Mouse (Mus musculus): Measurements from ENCODE around the gene Pah. TPM values are rescaled to one million over a fixed set of nuclear protein-coding genes. Genes with fewer than 3 reads are reported as not detected.

The Pah gene
- polyA plus RNA-seq, 1 experiment, result not detected

DNA sequence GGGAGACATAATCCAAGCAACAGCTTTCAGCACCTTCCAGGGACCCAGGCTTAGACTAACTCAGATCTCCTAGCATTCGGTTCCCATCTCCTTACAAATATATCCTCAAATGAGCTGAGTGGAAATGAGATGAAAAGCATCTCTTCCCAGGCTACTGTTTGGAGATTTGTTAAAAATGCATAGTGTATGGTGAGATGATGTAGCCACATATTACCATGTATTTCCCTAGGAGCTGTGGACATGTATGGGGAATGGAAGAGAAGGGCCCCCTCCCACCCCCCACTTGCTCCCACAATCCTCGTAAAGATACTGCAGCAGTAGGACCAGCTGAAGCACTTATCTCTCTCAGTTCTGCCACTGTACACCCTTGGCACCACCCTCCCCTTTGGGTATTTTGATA lies 31.3 kb upstream of the Pah start:
- Histone ChIP-seq H3K27me3 (replicated peaks) (peaks cover 95% of the 10 kb centered on the region), H3K4me3 (replicated peaks) (no peak overlapping the region), H3K9me3 (no peaks in the 10 kb centered on the region; the same call in 1 of the 2 replicates), H3K4me1 (peaks cover 12% of the 10 kb centered on the region), H3K36me3 (replicated peaks; ENCODE audit: low read length) (no peaks in the 10 kb centered on the region)
- TF ChIP-seq GATA1 (IDR thresholded peaks at IDR 0.05; ENCODE audit: borderline replicate concordance, low read length) (no peak), FLI1 (IDR thresholded peaks at IDR 0.05; ENCODE audit: low read length) (no peak)

DNA sequence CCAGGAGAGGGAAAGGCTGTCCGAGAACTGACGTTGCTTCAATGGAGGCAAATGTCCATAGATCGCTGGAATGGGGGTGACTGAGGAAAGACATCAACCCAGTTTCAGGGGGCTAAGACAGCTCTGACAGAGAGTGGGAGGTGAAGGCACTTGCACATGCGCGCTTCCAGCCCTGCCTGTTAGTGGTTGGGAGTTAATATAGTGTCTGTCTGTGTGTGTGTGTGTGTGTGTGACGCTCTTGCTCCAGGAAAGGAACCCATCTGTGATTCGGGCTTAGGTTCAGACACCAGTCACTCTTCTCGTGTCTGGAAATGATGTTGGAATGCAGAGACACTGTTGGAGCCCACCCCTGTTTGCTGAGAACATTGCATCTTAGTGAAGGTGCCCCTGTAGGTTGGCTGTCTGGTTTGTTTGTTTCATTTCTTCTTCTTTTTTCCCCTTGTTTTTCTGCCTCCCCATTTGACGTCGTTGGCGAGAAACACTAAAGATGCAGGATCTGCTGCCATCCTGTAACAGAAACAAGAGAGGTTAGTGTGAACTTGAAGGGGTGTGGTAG lies 30.0 kb upstream of the Pah start:
- Histone ChIP-seq H3K4me1 (peaks cover 12% of the 10 kb centered on the region), H3K27me3 (replicated peaks) (peaks cover 86% of the 10 kb centered on the region), H3K36me3 (replicated peaks; ENCODE audit: low read length) (no peaks in the 10 kb centered on the region), H3K4me3 (replicated peaks) (no peak overlapping the region), H3K9me3 (no peaks in the 10 kb centered on the region; the same call in 1 of the 2 replicates)
- TF ChIP-seq GATA1 (IDR thresholded peaks at IDR 0.05; ENCODE audit: borderline replicate concordance, low read length) (no peak), FLI1 (IDR thresholded peaks at IDR 0.05; ENCODE audit: low read length) (no peak)

DNA sequence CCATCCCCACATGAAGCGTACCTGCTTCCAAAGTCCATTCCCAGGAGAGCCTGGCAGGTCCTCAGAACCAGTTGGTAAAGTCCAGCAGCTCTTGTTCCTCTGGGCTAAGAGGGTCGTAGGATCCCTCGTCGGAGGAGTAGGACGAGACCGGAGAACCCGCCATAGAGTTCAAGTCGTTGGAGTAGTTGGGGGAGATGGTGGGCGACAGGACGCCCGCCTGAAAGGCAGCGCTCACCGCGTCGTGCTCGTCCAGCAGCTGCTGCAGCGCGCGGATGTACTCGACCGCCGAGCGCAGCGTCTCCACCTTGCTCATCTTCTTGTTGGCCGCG lies 29.3 kb upstream of the Pah start:
- H3K27me3 ChIP-seq (replicated peaks), result peaks cover 81% of the 10 kb centered on the region
- no peaks in the 10 kb centered on the region for H3K36me3 ChIP-seq (replicated peaks; ENCODE audit: low read length)
- H3K9me3 ChIP-seq, result no peaks in the 10 kb centered on the region; the same call in 1 of the 2 replicates
- no peak for TF ChIP-seq GATA1 (IDR thresholded peaks at IDR 0.05; ENCODE audit: borderline replicate concordance, low read length)
- no peak for TF ChIP-seq FLI1 (IDR thresholded peaks at IDR 0.05; ENCODE audit: low read length)
- peak overlapping the region; percentile 53 for H3K4me3 ChIP-seq (replicated peaks)
- H3K4me1 ChIP-seq, result peaks cover 12% of the 10 kb centered on the region

DNA sequence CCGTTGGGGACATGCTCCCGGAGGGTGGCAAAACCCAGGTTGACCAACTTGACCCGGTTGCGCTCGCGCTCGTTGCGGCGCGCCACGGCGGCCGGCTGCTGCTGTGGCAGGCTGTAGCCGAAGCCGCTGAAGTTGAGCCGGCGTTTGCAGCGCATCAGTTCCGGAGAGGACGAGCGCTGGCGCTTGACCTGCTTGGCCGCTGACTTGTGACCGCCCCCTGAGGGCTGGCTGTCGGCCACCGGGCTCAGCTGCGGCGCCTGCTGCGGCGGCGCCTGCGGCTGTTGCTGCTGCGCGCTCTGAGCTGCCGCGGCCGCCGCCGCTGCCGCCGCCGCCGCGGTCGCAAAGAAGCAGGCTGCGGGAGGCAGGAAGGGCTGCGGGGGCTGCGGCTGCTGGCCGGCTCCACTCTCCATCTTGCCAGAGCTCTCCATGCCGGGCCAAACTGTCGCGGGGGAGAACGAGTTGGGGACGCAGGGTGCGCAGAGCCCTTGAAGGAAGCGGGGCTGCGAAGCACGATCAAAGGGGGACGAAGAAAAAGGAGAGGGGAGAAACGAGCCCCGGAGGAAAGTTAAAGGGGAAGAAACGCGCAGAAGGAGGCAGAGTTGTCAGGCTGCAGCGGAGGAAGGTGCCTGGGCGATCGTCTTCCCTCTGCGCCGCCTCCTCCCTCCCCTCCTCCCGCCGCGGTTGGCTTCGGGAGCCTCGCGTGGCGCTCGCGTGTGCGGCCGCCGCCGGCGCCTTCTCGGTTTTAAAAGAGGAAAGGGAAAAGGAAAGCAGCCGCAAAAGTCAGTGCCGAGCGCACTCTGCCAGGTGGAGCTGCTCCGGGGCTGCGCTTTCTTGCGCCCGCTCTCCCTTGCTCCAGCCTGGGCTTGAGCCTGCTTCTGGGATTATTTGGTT lies 28.7 kb upstream of the Pah start:
- Histone ChIP-seq H3K4me3 (replicated peaks) (peak overlapping the region; percentile 84), H3K9me3 (peaks cover under 1% of the 10 kb centered on the region; the same call in 1 of the 2 replicates), H3K4me1 (peaks cover 12% of the 10 kb centered on the region), H3K27me3 (replicated peaks) (peaks cover 75% of the 10 kb centered on the region), H3K36me3 (replicated peaks; ENCODE audit: low read length) (no peaks in the 10 kb centered on the region)
- no peak for TF ChIP-seq FLI1 (IDR thresholded peaks at IDR 0.05; ENCODE audit: low read length)
- no peak for TF ChIP-seq GATA1 (IDR thresholded peaks at IDR 0.05; ENCODE audit: borderline replicate concordance, low read length)

DNA sequence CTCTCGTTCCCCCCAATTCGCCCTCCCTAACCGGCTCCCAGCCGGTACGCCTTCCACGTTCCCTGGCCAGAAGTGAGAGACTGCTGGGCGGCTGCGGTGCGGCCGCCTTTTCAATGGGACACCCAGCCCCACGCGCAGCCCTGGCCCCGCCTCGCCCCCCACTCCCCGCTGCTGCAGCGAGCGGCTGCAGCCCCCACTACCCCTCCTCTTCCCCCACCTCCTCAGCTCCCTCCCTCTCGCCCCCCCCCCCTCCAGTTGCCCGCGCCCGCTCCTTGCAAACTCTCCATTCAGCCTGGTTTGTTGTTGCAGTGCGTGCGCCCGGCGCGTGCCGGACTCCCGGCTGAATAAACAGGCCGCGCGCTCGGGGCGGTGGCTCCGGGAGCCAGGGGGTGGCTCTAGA lies 28.0 kb upstream of the Pah start, which contains the start of gene Ascl1:
Gene Ascl1, minus strand, starts transcription at position 85 of the 400 bp plus-strand sequence.
- TF ChIP-seq FLI1 (IDR thresholded peaks at IDR 0.05; ENCODE audit: low read length) (no peak), GATA1 (IDR thresholded peaks at IDR 0.05; ENCODE audit: borderline replicate concordance, low read length) (no peak)
- Histone ChIP-seq H3K9me3 (peaks cover 5% of the 10 kb centered on the region; the same call in 1 of the 2 replicates), H3K27me3 (replicated peaks) (peaks cover 70% of the 10 kb centered on the region)

DNA sequence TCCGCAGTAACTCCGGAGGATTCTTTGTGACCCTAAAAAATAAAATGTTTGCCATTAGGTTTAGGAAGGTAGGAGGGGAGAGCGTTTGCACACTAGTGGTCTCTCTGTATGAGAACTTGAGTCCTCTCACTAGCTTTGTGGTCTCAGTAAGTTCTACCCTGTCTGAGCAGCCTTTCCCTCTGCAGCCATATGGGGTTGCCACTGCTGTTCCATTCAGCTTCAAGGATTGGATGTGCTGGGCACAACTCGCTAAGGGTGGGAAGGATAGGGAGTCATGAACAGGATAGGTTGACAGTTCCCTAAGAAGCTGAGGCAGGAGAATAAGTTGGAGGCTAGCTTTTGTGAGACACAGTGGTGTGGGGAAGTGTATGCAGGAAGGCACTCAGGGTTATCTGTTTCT lies 27.4 kb upstream of the Pah start:
- H3K27me3 ChIP-seq (replicated peaks), result peaks cover 64% of the 10 kb centered on the region
- H3K4me1 ChIP-seq, result peaks cover 12% of the 10 kb centered on the region
- H3K36me3 ChIP-seq (replicated peaks; ENCODE audit: low read length), result no peaks in the 10 kb centered on the region
- no peak overlapping the region for H3K4me3 ChIP-seq (replicated peaks)
- H3K9me3 ChIP-seq, result peaks cover 5% of the 10 kb centered on the region; the same call in 1 of the 2 replicates
- TF ChIP-seq GATA1 (IDR thresholded peaks at IDR 0.05; ENCODE audit: borderline replicate concordance, low read length) (no peak), FLI1 (IDR thresholded peaks at IDR 0.05; ENCODE audit: low read length) (no peak)

More for the DNA sequence above, 28.0 kb upstream of the Pah start, which contains the start of gene Ascl1:
- Histone ChIP-seq H3K4me1 (peaks cover 12% of the 10 kb centered on the region), H3K4me3 (replicated peaks) (peak within 1 kb of the TSS; percentile 84), H3K36me3 (replicated peaks; ENCODE audit: low read length) (no peaks in the 10 kb centered on the region)

DNA sequence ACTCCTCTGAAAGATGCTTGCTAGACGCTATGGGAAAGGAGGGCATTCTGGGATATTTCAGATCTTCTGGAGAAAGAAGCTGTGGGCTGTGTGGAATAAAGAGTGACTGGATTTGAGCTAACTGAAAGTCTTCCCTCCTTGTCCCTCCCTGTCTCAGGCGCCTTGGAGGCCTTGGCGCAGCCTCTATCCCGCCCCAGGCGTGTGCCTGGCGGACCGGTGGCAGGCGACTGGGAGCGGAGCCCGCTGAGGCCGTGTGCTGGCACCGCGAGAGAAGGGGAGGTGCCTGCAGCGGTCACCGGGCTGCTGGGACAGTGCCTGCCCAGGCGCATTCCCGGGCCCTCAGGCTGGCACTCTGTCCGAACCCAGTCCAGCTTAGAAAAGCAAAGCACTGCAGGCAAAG lies 27.0 kb upstream of the Pah start:
- Histone ChIP-seq H3K27me3 (replicated peaks) (peaks cover 60% of the 10 kb centered on the region), H3K4me1 (peaks cover 12% of the 10 kb centered on the region), H3K4me3 (replicated peaks) (no peak overlapping the region), H3K9me3 (peaks cover 5% of the 10 kb centered on the region; the same call in 1 of the 2 replicates), H3K36me3 (replicated peaks; ENCODE audit: low read length) (no peaks in the 10 kb centered on the region)
- TF ChIP-seq GATA1 (IDR thresholded peaks at IDR 0.05; ENCODE audit: borderline replicate concordance, low read length) (no peak), FLI1 (IDR thresholded peaks at IDR 0.05; ENCODE audit: low read length) (no peak)

DNA sequence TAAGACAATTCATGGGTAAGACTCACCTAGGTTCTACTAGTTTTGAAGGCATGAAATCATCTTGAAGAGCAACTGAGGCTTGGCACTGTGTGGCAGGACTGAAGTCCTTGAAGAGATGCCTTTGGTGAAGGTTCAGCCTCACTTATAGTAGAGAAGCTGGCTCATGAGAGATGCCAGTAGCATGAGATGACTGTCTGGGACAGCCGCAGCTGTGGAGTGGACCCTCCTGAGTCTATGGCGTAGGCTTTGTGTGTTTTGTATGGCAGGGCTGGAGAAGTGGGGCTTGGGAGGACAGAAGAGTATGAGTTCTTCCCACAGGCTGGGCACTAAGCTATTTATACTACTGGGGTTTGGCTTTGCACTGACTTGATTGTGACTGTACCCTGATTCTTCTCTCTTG lies 24.5 kb upstream of the Pah start:
- Histone ChIP-seq H3K9me3 (peaks cover 5% of the 10 kb centered on the region; the same call in 1 of the 2 replicates), H3K36me3 (replicated peaks; ENCODE audit: low read length) (no peaks in the 10 kb centered on the region), H3K27me3 (replicated peaks) (peaks cover 49% of the 10 kb centered on the region), H3K4me1 (peaks cover 12% of the 10 kb centered on the region), H3K4me3 (replicated peaks) (no peak overlapping the region)
- no peak for TF ChIP-seq FLI1 (IDR thresholded peaks at IDR 0.05; ENCODE audit: low read length)
- no peak for TF ChIP-seq GATA1 (IDR thresholded peaks at IDR 0.05; ENCODE audit: borderline replicate concordance, low read length)

DNA sequence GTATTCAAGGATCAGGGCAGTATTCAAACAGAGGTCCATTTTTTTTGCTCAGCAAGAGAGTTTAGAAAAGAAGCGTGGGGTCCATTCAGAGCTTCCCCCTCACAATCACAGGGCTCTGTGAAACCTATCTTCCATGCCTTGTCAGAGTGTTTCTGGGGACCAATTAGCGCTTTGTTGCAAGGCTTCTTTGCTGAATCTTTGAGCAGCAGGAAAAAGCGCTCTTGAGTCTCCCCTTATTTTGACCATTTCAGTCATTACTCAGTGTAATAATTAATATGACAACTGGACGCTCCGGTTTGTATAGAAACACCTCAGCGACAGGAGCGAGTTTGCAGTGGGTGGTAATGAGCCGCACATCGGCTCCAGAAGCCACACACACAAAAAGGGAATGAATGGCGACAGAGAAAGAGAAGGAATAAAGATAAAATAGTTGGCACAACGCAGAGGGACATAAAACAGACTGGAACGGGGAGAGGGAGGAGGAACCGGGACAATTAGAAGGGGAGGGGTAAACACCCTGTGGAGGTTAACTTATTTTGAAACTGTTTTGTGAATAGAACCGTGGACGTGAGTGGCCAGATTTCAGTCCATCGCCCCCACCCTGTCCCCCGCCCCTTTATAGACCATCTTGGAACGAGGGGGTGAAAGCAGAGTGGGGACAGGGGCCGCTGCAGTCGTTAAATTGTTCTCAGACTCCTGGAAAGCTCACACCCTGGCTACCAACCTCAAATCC lies 20.5 kb upstream of the Pah start:
- peaks cover 20% of the 10 kb centered on the region for H3K27me3 ChIP-seq (replicated peaks)
- no peak overlapping the region for H3K4me3 ChIP-seq (replicated peaks)
- H3K4me1 ChIP-seq, result 0 out of 2 replicates have a peak, but pooled peaks cover 3% of the 10 kb centered on the region
- no peaks in the 10 kb centered on the region for H3K36me3 ChIP-seq (replicated peaks; ENCODE audit: low read length)
- H3K9me3 ChIP-seq, result 0 out of 2 replicates have a peak, but pooled peaks cover 5% of the 10 kb centered on the region
- TF ChIP-seq GATA1 (IDR thresholded peaks at IDR 0.05; ENCODE audit: borderline replicate concordance, low read length), result no peak
- no peak for TF ChIP-seq FLI1 (IDR thresholded peaks at IDR 0.05; ENCODE audit: low read length)

All from megakaryocyte, embryonic 14.5 days (primary cell).